Mouse (Mus musculus) liver, postnatal 0 days (tissue): ENCODE results near the gene Maged2.

Experiments used
- CTCF ChIP-seq: sonication (generic); IDR thresholded peaks from 2 replicates; pipeline ENCODE4 v1.5.1; 2016; ENCODE audit warnings: antibody characterized with exemption, low read depth
- EP300 ChIP-seq: IDR thresholded peaks from 2 replicates; pipeline ENCODE4 v1.6.1; 2016; ENCODE audit warnings: antibody characterized with exemption, low read depth, mild to moderate bottlenecking

DNA sequence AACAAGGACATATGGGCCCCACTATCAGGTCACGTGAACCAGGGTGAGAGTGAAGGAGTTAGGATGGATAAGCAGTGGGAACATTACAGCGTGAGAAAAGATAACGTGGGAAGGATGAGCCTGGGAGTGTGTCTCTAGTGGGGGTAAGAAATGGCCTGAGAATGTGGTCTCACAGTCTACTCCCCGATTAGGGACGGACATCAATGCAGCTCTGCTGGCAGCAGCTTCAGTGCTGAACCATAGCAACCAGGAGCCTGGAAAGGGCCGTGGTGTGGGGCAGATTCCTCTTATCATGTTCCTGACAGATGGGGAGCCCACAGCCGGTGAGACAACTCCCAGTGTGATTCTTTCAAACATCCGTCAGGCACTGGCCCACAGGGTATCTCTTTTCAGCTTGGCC, 34.1 kb upstream of the Maged2 start:
- no peak for TF ChIP-seq EP300
- TF ChIP-seq CTCF, result no peak
